Mouse (Mus musculus) G1E (cell line): ENCODE results near the gene Kcnj1. TPM values are rescaled to one million over a fixed set of nuclear protein-coding genes. Genes with fewer than 3 reads are reported as not detected.

Experiments
- ATAC-seq: 2 replicates; pipeline ENCODE4 v1.8.0; 2016; ENCODE audit warnings: mild to moderate bottlenecking; ENCODE audit not compliant: insufficient number of reproducible peaks, poor library complexity, low FRiP score, severe bottlenecking; ENCODE audit errors: extremely low read depth
- DNase-seq: peaks from one replicate; pipeline ENCODE4 v3.0.0; 2012; ENCODE audit warnings: low spot score
- H3K27me3 ChIP-seq: 2 replicates; pipeline ENCODE4 v1.6.1; 2012; ENCODE audit warnings: mild to moderate bottlenecking, low read length, inconsistent platforms; ENCODE audit not compliant: insufficient read depth
- H3K36me3 ChIP-seq: replicated peaks from 2 replicates; pipeline ENCODE3; 2012; ENCODE audit warnings: mild to moderate bottlenecking, inconsistent platforms
- H3K4me1 ChIP-seq: 2 replicates; pipeline ENCODE4 v1.6.1; 2012; ENCODE audit warnings: low read depth, low read length, inconsistent platforms, mixed read lengths; ENCODE audit not compliant: insufficient read depth
- H3K4me3 ChIP-seq: 2 replicates; pipeline ENCODE4 v1.5.1; 2012; ENCODE audit warnings: low read depth, mild to moderate bottlenecking, inconsistent platforms, low read length, moderate library complexity, mixed read lengths
- H3K9me3 ChIP-seq: replicated peaks from 2 replicates; pipeline ENCODE4 v1.6.1; 2012; ENCODE audit warnings: inconsistent platforms
- CTCF ChIP-seq: IDR thresholded peaks from 2 replicates; pipeline ENCODE4 v1.5.1; 2012; ENCODE audit warnings: low read depth, low read length, inconsistent platforms, mixed read lengths
- GATA1 ChIP-seq: IDR thresholded peaks from 2 replicates; pipeline ENCODE4 v1.6.1; 2012; ENCODE audit warnings: borderline replicate concordance, low read length, inconsistent platforms, mixed read lengths
- GATA2 ChIP-seq: IDR thresholded peaks from 2 replicates; pipeline ENCODE4 v1.6.1; 2012; ENCODE audit warnings: low read depth, low read length, inconsistent platforms, borderline replicate concordance
- POLR2AphosphoS5 ChIP-seq: IDR thresholded peaks from 2 replicates; pipeline ENCODE4 v1.6.1; 2012; ENCODE audit warnings: low read depth, low read length, inconsistent platforms; ENCODE audit not compliant: insufficient replicate concordance
- TAL1 ChIP-seq: conservative IDR thresholded peaks from 2 replicates; pipeline ENCODE4 v1.6.1; 2012; ENCODE audit warnings: low read depth, low read length, inconsistent platforms, mixed read lengths
- polyA plus RNA-seq: library from polyadenylated mRNA; stranded (reverse); fragments of >175 nt; gene quantifications from 2 replicates; pipeline ENCODE4 v1.2.3, GENCODE M21; 2012
- total RNA-seq, 2 experiments: library from RNA; stranded (forward) in 1 of 2; stranded (reverse) in 1 of 2; fragments of 200-1000 nt in 1 of 2; fragments of >200 nt in 1 of 2; fragmentation: Nextera tagmentation in 1 of 2; gene quantifications; 2 replicates each; pipeline ENCODE4 v1.2.3; 2014 to 2017

Gene Kcnj1
- total and polyA plus RNA-seq, 3 experiments, result 0.16 TPM; not detected in 2

DNA sequence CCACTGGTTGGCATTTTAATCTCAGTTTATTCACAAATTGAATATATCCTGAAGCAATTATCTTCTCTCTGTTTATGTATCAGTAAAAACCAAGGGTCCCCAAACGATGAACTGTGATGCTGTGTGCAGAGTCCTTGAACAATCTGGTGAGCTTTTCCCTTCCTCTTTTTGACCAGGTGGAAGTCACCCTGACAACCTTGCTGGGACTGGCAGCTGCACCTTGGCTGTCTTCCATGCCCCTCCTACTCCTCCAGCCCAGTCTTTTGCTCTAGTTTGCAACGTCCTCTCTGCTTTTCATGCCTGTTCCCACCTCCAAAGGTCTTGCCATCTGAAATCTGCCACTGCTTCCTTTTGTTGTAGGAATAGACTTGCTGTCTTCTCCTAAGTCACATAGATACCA lies 3.5 kb upstream of the Kcnj1 start:
- no peaks in the 10 kb centered on the region for H3K36me3 ChIP-seq
- H3K27me3 ChIP-seq, result no peaks in the 10 kb centered on the region
- no peak for DNase-seq
- no peak overlapping the region for H3K4me3 ChIP-seq
- ATAC-seq, result no peak
- H3K4me1 ChIP-seq, result no peaks in the 10 kb centered on the region
- peaks cover 11% of the 10 kb centered on the region for H3K9me3 ChIP-seq
- no peak for TF ChIP-seq CTCF

DNA sequence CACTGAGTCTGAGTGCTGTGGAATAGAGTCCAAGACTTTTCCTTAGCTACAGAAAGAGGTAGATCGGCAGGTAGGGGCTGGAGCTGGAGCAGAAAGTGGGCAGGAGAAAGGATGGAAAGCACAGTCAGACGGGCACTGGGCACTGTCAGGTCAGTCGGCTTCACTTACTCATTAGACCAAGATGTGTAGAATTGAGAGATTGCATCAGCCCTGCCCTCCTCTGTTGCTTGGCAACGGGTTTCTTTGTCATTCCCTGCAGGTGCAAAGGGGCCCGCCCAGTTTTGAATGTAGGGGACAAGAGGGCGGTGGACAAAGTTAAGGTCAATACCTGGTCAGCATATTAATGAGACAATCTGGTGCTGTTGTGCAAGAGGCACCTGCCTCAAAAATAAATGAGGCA lies 2.9 kb upstream of the Kcnj1 start:
- Histone ChIP-seq H3K27me3 (no peaks in the 10 kb centered on the region), H3K4me1 (no peaks in the 10 kb centered on the region), H3K4me3 (no peak overlapping the region), H3K36me3 (no peaks in the 10 kb centered on the region), H3K9me3 (peaks cover 11% of the 10 kb centered on the region)
- DNase-seq (no peak), ATAC-seq (no peak)
- TF ChIP-seq GATA1 (no peak), CTCF (no peak), POLR2AphosphoS5 (no peak), TAL1 (no peak), GATA2 (no peak)

- Histone ChIP-seq H3K4me3 (no peak overlapping the region), H3K4me1 (no peaks in the 10 kb centered on the region), H3K27me3 (no peaks in the 10 kb centered on the region), H3K36me3 (no peaks in the 10 kb centered on the region), H3K9me3 (0 out of 2 replicates have a peak, but pooled peaks cover 3% of the 10 kb centered on the region)
- TF ChIP-seq GATA2 (no peak), TAL1 (no peak), CTCF (no peak), POLR2AphosphoS5 (no peak), GATA1 (no peak)
- no peak for ATAC-seq
- DNase-seq, result no peak
These were observed 1.4 kb downstream of the Kcnj1 start for GRCm38 (mm10) chr9:32373656-32374055.

- DNase-seq, result no peak
- Histone ChIP-seq H3K4me1 (no peaks in the 10 kb centered on the region), H3K4me3 (no peak overlapping the region), H3K36me3 (no peaks in the 10 kb centered on the region), H3K9me3 (0 out of 2 replicates have a peak, but pooled peaks cover 5% of the 10 kb centered on the region), H3K27me3 (no peaks in the 10 kb centered on the region)
- no peak for ATAC-seq
- no peak for TF ChIP-seq CTCF
- TF ChIP-seq TAL1, result no peak
- TF ChIP-seq GATA2, result no peak
- TF ChIP-seq GATA1, result no peak
- no peak for TF ChIP-seq POLR2AphosphoS5
These were observed 3.7 kb downstream of the Kcnj1 start for GRCm38 (mm10) chr9:32376031-32376430.

DNA sequence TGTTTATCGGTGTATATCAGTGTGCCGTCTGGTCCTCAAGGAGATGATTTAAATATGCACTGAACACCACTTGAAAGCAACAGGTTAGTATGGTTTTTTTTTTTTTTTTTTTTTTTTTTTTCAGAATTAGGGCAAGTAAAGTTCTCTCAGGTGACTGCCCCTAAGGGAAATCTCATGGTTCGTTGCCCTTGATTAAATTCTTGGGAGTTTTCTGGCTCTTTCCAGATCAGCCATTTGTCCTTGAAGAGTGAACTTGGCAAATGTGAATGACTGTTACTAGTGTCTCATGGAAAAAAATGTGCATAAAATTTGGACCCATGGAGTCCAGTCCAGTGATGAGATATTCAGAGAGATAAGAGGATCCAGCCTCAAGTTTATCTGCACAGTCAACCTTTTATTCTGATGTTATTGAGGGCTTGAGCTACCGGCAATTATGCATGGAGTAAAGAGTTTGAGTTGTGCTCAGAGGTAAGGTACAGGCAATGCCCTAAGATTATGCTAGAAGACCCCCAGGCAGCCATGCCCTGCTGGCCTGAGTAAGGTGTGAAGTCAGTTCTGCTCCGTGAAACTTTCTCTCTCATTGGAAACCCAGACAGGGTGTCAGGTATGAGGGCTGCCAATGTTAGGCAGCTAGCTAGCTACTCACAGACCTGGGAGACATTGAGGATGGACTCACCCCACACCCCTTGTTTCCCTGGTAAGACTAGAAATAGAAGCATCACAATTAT lies 4.7 kb downstream of the Kcnj1 start:
- no peak overlapping the region for H3K4me3 ChIP-seq
- ATAC-seq (no peak), DNase-seq (no peak)
- TF ChIP-seq TAL1 (no peak), CTCF (no peak), POLR2AphosphoS5 (no peak), GATA1 (no peak), GATA2 (no peak)
- no peaks in the 10 kb centered on the region for H3K4me1 ChIP-seq
- 0 out of 2 replicates have a peak, but pooled peaks cover 5% of the 10 kb centered on the region for H3K9me3 ChIP-seq
- H3K36me3 ChIP-seq, result no peaks in the 10 kb centered on the region
- H3K27me3 ChIP-seq, result no peaks in the 10 kb centered on the region

GRCm38 (mm10) chr9:32384906-32385305 lies 12.6 kb downstream of the Kcnj1 start:
- Histone ChIP-seq H3K36me3 (no peaks in the 10 kb centered on the region), H3K27me3 (no peaks in the 10 kb centered on the region; the same call in 1 of the 2 replicates), H3K9me3 (peaks cover 8% of the 10 kb centered on the region), H3K4me3 (no peak overlapping the region), H3K4me1 (no peaks in the 10 kb centered on the region)
- DNase-seq (no peak), ATAC-seq (no peak)
- TF ChIP-seq GATA1, result no peak
- no peak for TF ChIP-seq POLR2AphosphoS5
